Mouse (Mus musculus): ENCODE data around the gene Gm49387. TPM values are rescaled to one million over a fixed set of nuclear protein-coding genes. Genes with fewer than 3 reads are reported as not detected.

Gene Gm49387
- total and polyA plus RNA-seq, 2 experiments from 2014 or later: not detected

- 94% methylated on average over 13 of the region's 13 CpGs for WGBS
- H3K9me3 ChIP-seq (ENCODE audit: low read length): no peaks in the 10 kb centered on the region
- TF ChIP-seq CTCF (IDR thresholded peaks at IDR 0.05): no peak
- no peak overlapping the region for H3K4me3 ChIP-seq (ENCODE audit: low read depth, low read length)
- no peak overlapping the region for H3K4me2 ChIP-seq (ENCODE audit: low read depth, low read length, poor library complexity, severe bottlenecking)
- no peak overlapping the region for H3K9ac ChIP-seq (replicated peaks; ENCODE audit: low read length, poor library complexity, severe bottlenecking)
- ATAC-seq (ENCODE audit: low FRiP score) (no peak), DNase-seq (ENCODE audit: low spot score) (no peak)
- no peaks in the 10 kb centered on the region for H3K27me3 ChIP-seq (ENCODE audit: insufficient read depth, low read length)
- peak overlapping the region; percentile 93 for H3K27ac ChIP-seq (ENCODE audit: low read depth, low read length)
- peaks cover 4% of the 10 kb centered on the region; the same call in 1 of the 2 replicates for H3K4me1 ChIP-seq (ENCODE audit: insufficient read depth, low read length)
- H3K36me3 ChIP-seq (ENCODE audit: insufficient read depth, low read length): 0 out of 2 replicates have a peak, but pooled peaks cover 5% of the 10 kb centered on the region
Measured at GRCm38 (mm10) chr14:31663376-31664099, 22.9 kb upstream of the Gm49387 start.

GRCm38 (mm10) chr14:31662555-31663211 is 22.0 kb upstream of the Gm49387 start:
- H3K9ac ChIP-seq (replicated peaks; ENCODE audit: low read length, poor library complexity, severe bottlenecking): 0 out of 2 replicates have a peak overlapping the region, but pooled peaks have one; percentile 53
- peak overlapping the region; percentile 93 for H3K27ac ChIP-seq (ENCODE audit: low read depth, low read length)
- H3K4me2 ChIP-seq (ENCODE audit: low read depth, low read length, poor library complexity, severe bottlenecking): peak overlapping the region; percentile 63
- 0 out of 2 replicates have a peak, but pooled peaks cover 5% of the 10 kb centered on the region for H3K36me3 ChIP-seq (ENCODE audit: insufficient read depth, low read length)
- H3K9me3 ChIP-seq (ENCODE audit: low read length): no peaks in the 10 kb centered on the region
- ATAC-seq (ENCODE audit: low FRiP score) (peak; percentile 22), DNase-seq (ENCODE audit: low spot score) (peak; percentile 69)
- peaks cover 4% of the 10 kb centered on the region; the same call in 1 of the 2 replicates for H3K4me1 ChIP-seq (ENCODE audit: insufficient read depth, low read length)
- no peaks in the 10 kb centered on the region for H3K27me3 ChIP-seq (ENCODE audit: insufficient read depth, low read length)
- TF ChIP-seq CTCF (IDR thresholded peaks at IDR 0.05): no peak
- WGBS: 29% methylated on average over 9 of the region's 9 CpGs
- peak overlapping the region; percentile 31 for H3K4me3 ChIP-seq (ENCODE audit: low read depth, low read length)

- peak overlapping the region; percentile 63 for H3K4me2 ChIP-seq (ENCODE audit: low read depth, low read length, poor library complexity, severe bottlenecking)
- H3K36me3 ChIP-seq (ENCODE audit: insufficient read depth, low read length): no peaks in the 10 kb centered on the region
- peaks cover 4% of the 10 kb centered on the region; the same call in 1 of the 2 replicates for H3K4me1 ChIP-seq (ENCODE audit: insufficient read depth, low read length)
- H3K27ac ChIP-seq (ENCODE audit: low read depth, low read length): peak overlapping the region; percentile 93
- peak; percentile 56 for TF ChIP-seq CTCF (IDR thresholded peaks at IDR 0.05)
- H3K9me3 ChIP-seq (ENCODE audit: low read length): no peaks in the 10 kb centered on the region
- no peaks in the 10 kb centered on the region for H3K27me3 ChIP-seq (ENCODE audit: insufficient read depth, low read length)
- peak overlapping the region; percentile 31 for H3K4me3 ChIP-seq (ENCODE audit: low read depth, low read length)
- ATAC-seq (ENCODE audit: low FRiP score) (peak; percentile 89), DNase-seq (ENCODE audit: low spot score) (peak; percentile 96)
- H3K9ac ChIP-seq (replicated peaks; ENCODE audit: low read length, poor library complexity, severe bottlenecking): peak overlapping the region; percentile 53
- 4% methylated on average over 44 of the region's 44 CpGs for WGBS
Measured at GRCm38 (mm10) chr14:31661671-31662554, 21.2 kb upstream of the Gm49387 start.

DNA sequence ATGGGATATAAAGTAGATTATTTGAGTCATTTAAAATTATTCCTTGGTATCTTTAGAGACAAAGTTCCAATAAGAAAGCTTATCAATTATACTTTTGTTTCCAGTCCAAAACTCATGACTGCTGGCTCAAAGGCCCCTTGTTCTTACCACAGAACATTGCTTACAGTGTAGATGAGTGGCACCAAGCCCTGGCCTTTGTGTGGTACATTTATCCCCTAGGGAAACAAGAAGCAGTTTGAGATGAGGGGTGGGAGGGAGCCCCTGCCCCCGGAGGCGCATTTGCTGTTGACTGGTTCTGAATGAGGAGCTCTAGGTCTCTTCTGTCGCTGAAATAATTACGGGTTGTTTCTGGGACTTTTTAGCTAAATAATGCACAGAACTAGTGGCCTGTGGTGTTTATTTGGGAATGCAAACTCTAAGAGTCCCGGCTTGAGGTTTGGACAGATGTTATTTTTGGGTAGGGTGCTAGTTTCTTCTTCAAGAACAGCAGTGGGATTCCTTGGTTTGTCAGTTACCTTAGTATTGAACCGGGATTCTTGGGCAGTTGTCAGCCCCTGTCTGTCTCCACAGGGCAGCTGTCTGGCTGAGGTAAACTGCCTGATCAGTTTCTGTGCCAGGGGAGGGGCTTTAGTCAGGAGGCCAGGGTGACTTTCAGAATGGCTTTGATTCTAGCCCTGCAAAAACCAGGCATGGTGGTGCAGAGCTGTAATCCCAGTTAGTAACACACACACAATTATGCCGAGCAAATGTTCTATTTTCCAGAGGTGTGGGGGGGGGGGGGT is 19.8 kb upstream of the Gm49387 start:
- Histone ChIP-seq H3K27ac (ENCODE audit: low read depth, low read length) (peak overlapping the region; percentile 93), H3K9me3 (ENCODE audit: low read length) (no peaks in the 10 kb centered on the region), H3K27me3 (ENCODE audit: insufficient read depth, low read length) (no peaks in the 10 kb centered on the region), H3K4me1 (ENCODE audit: insufficient read depth, low read length) (peaks cover 4% of the 10 kb centered on the region; the same call in 1 of the 2 replicates), H3K4me2 (ENCODE audit: low read depth, low read length, poor library complexity, severe bottlenecking) (no peak overlapping the region), H3K9ac (replicated peaks; ENCODE audit: low read length, poor library complexity, severe bottlenecking) (no peak overlapping the region), H3K4me3 (ENCODE audit: low read depth, low read length) (no peak overlapping the region), H3K36me3 (ENCODE audit: insufficient read depth, low read length) (no peaks in the 10 kb centered on the region)
- no peak for ATAC-seq (ENCODE audit: low FRiP score)
- TF ChIP-seq CTCF (IDR thresholded peaks at IDR 0.05): no peak
- peak; percentile 70 for DNase-seq (ENCODE audit: low spot score)
- WGBS: 65% methylated on average over 7 of the region's 7 CpGs

Measured in midbrain, postnatal 0 days (tissue).